Mouse (Mus musculus) midbrain, embryonic 10.5 days (tissue): ENCODE measurements around the gene Ch25h. TPM values are rescaled to one million over a fixed set of nuclear protein-coding genes. Genes with fewer than 3 reads are reported as not detected.

Experiments used
- DNase-seq: peaks from one replicate; pipeline ENCODE4 v3.0.0-alpha.2; 2017; ENCODE audit warnings: low spot score
- H3K27ac ChIP-seq: fragments of 300-500 bp; sonication (generic); replicated peaks from 2 replicates; pipeline ENCODE4 v1.5.1; 2016; ENCODE audit warnings: mild to moderate bottlenecking
- H3K27me3 ChIP-seq: fragments of 300-500 bp; sonication (generic); 2 replicates; pipeline ENCODE4 v1.6.1; 2016; ENCODE audit warnings: low read depth, mild to moderate bottlenecking; ENCODE audit not compliant: poor library complexity, severe bottlenecking
- H3K36me3 ChIP-seq: fragments of 300-500 bp; sonication (generic); 2 replicates; pipeline ENCODE4 v1.6.1; 2016; ENCODE audit warnings: mild to moderate bottlenecking, moderate library complexity
- H3K4me1 ChIP-seq: fragments of 300-500 bp; sonication (generic); 2 replicates; pipeline ENCODE4 v1.6.1; 2016
- H3K4me3 ChIP-seq: fragments of 300-500 bp; sonication (generic); 2 replicates; pipeline ENCODE4 v1.5.1; 2016; ENCODE audit warnings: mild to moderate bottlenecking, moderate library complexity
- H3K9me3 ChIP-seq: fragments of 300-500 bp; sonication (generic); replicated peaks from 2 replicates; pipeline ENCODE4 v1.6.1; 2016; ENCODE audit warnings: mild to moderate bottlenecking
- WGBS: fragments of 180-500 bp; shearing (Covaris S2); methylation state at CpG from one replicate; pipeline ENCODE4 v1.1.7; 2016; 5-methylcytosine and 5-hydroxymethylcytosine counted together
- polyA plus RNA-seq: library from polyadenylated mRNA; unstranded; fragments of >200 nt; fragmentation: Nextera tagmentation; extraction: Ambion mirVana; gene quantifications from 2 replicates; pipeline ENCODE4 v1.2.1, GENCODE M21; 2016

Ch25h gene
- 0.32 and 0.78 TPM in 2 replicates for polyA plus RNA-seq

- Histone ChIP-seq H3K27ac (peak within 1 kb of the TSS; percentile 63), H3K9me3 (no peaks in the 10 kb centered on the region), H3K4me3 (peak within 1 kb of the TSS; percentile 65), H3K4me1 (peaks cover 17% of the 10 kb centered on the region), H3K27me3 (peaks cover 69% of the 10 kb centered on the region), H3K36me3 (no peaks in the 10 kb centered on the region)
- peak; percentile 56 for DNase-seq
- 2% methylated on average over 35 of the region's 35 CpGs for WGBS
Measured at GRCm38 (mm10) chr19:34474991-34475971, at the start of gene Ch25h. TSS of gene Ch25h (minus strand) at chr19:34475164.

- H3K4me3 ChIP-seq: no peak overlapping the region
- no peak overlapping the region for H3K27ac ChIP-seq
- WGBS: 80% methylated on average over 9 of the region's 9 CpGs
- no peak for DNase-seq
- peaks cover 13% of the 10 kb centered on the region for H3K4me1 ChIP-seq
- no peaks in the 10 kb centered on the region for H3K9me3 ChIP-seq
- no peaks in the 10 kb centered on the region for H3K36me3 ChIP-seq
- H3K27me3 ChIP-seq: no peaks in the 10 kb centered on the region
Measured at GRCm38 (mm10) chr19:34524646-34525045, 49.7 kb upstream of the Ch25h start.

DNA sequence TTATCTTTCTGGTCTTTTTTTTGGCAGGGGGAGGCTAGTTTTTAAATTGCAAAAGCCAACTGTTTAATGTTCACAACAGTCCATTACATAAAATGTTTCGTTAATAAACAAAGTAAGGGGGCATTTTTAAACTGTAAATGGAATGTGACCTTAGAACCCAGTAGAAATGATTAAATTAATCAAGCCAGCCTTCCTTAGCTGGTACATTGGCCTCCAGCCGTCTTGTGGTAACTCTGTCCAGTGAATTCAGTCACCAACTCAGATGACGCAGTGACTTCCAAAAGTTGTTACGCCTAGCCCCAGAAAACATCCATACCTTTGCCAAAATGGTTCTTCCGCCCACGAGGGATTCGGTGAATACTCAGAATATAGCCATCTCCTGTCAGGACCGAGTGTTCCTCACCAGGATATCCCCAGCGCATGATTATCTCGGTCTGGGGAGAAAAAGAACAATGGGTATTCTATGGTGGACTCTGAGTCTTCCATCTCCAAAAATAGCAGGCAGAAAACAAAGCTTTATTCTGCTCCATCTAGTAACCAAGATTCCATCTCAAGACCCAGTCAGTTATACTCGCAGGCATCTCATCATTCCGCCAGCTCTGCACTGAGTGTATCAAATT, 48.3 kb upstream of the Ch25h start:
- Histone ChIP-seq H3K36me3 (peaks cover 12% of the 10 kb centered on the region; the same call in 1 of the 2 replicates), H3K27ac (no peak overlapping the region), H3K4me1 (peaks cover 13% of the 10 kb centered on the region), H3K9me3 (no peaks in the 10 kb centered on the region), H3K27me3 (no peaks in the 10 kb centered on the region), H3K4me3 (no peak overlapping the region)
- 88% methylated on average over 12 of the region's 12 CpGs for WGBS
- no peak for DNase-seq

- Histone ChIP-seq H3K9me3 (no peaks in the 10 kb centered on the region), H3K36me3 (peaks cover 13% of the 10 kb centered on the region; the same call in 1 of the 2 replicates), H3K27me3 (no peaks in the 10 kb centered on the region), H3K4me1 (peaks cover 11% of the 10 kb centered on the region), H3K27ac (no peak overlapping the region), H3K4me3 (no peak overlapping the region)
- no peak for DNase-seq
- WGBS: 84% methylated on average over 1 of the region's 1 CpGs
Measured at GRCm38 (mm10) chr19:34521978-34522377, 47.0 kb upstream of the Ch25h start.

DNA sequence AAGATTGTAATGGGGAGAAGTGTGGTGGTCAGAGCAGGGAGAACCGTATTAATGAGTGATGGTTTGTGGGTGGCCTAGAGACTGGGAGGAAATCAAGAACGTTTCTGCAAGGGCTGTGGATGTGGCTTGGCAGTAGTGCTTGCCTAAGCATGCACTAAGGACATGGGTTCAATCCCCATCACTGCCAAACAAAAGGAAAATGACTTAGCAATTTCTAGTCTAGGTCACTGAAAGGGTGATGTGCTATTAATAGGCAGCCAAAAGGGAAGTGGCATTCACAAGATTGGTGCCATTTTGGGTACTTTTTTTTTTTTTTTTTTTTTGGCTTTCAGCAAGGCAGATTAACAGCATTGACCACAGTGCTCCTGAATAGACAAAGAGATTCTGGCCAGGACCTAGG, 46.4 kb upstream of the Ch25h start:
- WGBS: 83% methylated on average over 2 of the region's 2 CpGs
- Histone ChIP-seq H3K27ac (no peak overlapping the region), H3K27me3 (no peaks in the 10 kb centered on the region), H3K4me1 (peaks cover 5% of the 10 kb centered on the region), H3K36me3 (peaks cover 13% of the 10 kb centered on the region; the same call in 1 of the 2 replicates), H3K4me3 (no peak overlapping the region), H3K9me3 (no peaks in the 10 kb centered on the region)
- no peak for DNase-seq

DNA sequence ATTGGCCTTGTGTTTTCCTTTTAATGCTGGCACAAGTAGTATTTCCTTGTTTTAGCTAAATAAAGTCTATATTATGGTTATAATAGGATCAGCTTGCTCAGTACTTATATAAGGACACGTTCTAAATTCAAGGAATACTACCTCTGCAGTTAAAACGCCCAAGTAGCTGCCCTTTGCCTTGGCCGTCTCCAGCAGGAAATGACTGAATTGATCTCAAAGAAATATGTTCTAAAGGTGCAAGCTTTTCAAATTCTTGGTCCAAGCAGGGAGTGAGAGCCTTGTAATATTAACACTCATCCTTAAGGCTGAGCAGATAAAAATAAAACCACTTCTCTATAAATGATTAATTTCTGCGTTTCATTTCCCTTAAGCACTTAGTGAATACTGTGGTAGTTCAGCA, 45.1 kb upstream of the Ch25h start:
- Histone ChIP-seq H3K4me3 (no peak overlapping the region), H3K36me3 (peaks cover 13% of the 10 kb centered on the region; the same call in 1 of the 2 replicates), H3K9me3 (no peaks in the 10 kb centered on the region), H3K27me3 (no peaks in the 10 kb centered on the region), H3K4me1 (no peaks in the 10 kb centered on the region), H3K27ac (no peak overlapping the region)
- WGBS: 89% methylated on average over 4 of the region's 4 CpGs
- DNase-seq: no peak

GRCm38 (mm10) chr19:34519646-34520045, 44.7 kb upstream of the Ch25h start:
- Histone ChIP-seq H3K27ac (no peak overlapping the region), H3K4me1 (no peaks in the 10 kb centered on the region), H3K9me3 (no peaks in the 10 kb centered on the region), H3K27me3 (no peaks in the 10 kb centered on the region), H3K36me3 (peaks cover 13% of the 10 kb centered on the region; the same call in 1 of the 2 replicates), H3K4me3 (no peak overlapping the region)
- WGBS: 89% methylated on average over 3 of the region's 3 CpGs
- DNase-seq: no peak

GRCm38 (mm10) chr19:34518786-34519185, 43.8 kb upstream of the Ch25h start:
- no peaks in the 10 kb centered on the region for H3K27me3 ChIP-seq
- no peak for DNase-seq
- no peak overlapping the region for H3K27ac ChIP-seq
- peaks cover 13% of the 10 kb centered on the region; the same call in 1 of the 2 replicates for H3K36me3 ChIP-seq
- 87% methylated on average over 3 of the region's 3 CpGs for WGBS
- H3K4me1 ChIP-seq: no peaks in the 10 kb centered on the region
- H3K9me3 ChIP-seq: no peaks in the 10 kb centered on the region
- H3K4me3 ChIP-seq: no peak overlapping the region

GRCm38 (mm10) chr19:34517812-34518594, 43.0 kb upstream of the Ch25h start:
- Histone ChIP-seq H3K9me3 (no peaks in the 10 kb centered on the region), H3K4me1 (no peaks in the 10 kb centered on the region), H3K4me3 (no peak overlapping the region), H3K36me3 (peaks cover 13% of the 10 kb centered on the region; the same call in 1 of the 2 replicates), H3K27ac (no peak overlapping the region), H3K27me3 (no peaks in the 10 kb centered on the region)
- 92% methylated on average over 13 of the region's 13 CpGs for WGBS
- DNase-seq: no peak

GRCm38 (mm10) chr19:34517197-34517596, 42.2 kb upstream of the Ch25h start:
- no peaks in the 10 kb centered on the region for H3K27me3 ChIP-seq
- no peaks in the 10 kb centered on the region for H3K4me1 ChIP-seq
- H3K27ac ChIP-seq: no peak overlapping the region
- H3K4me3 ChIP-seq: no peak overlapping the region
- peaks cover 13% of the 10 kb centered on the region; the same call in 1 of the 2 replicates for H3K36me3 ChIP-seq
- no peak for DNase-seq
- no peaks in the 10 kb centered on the region for H3K9me3 ChIP-seq
- WGBS: 86% methylated on average over 3 of the region's 3 CpGs

DNA sequence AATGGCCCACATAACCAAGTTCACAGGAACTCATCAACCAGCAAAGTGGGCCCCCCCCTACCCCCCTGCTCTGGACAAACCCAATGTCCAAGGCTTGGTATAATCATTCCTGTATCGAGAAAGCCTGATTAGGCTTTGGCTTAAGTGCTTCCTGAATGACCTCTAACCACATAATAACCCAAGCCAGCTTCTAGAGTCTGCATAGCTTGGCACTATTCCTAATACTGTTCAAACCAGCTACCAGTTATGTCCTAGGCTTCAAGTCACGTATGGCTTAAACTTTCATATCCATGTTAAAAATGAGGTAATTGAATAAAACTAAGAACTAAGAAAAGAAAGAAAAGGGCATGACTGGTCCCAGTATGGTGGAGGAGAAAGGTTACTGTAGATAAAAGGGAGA, 41.4 kb upstream of the Ch25h start:
- WGBS: 89% methylated on average over 2 of the region's 2 CpGs
- DNase-seq: no peak
- H3K36me3 ChIP-seq: peaks cover 13% of the 10 kb centered on the region; the same call in 1 of the 2 replicates

GRCm38 (mm10) chr19:34515681-34516080, 40.7 kb upstream of the Ch25h start:
- 80% methylated on average over 3 of the region's 3 CpGs for WGBS
- DNase-seq: no peak
- H3K36me3 ChIP-seq: peaks cover 13% of the 10 kb centered on the region; the same call in 1 of the 2 replicates
- H3K4me1 ChIP-seq: no peaks in the 10 kb centered on the region; the same call in 1 of the 2 replicates
- no peak overlapping the region for H3K27ac ChIP-seq
- no peaks in the 10 kb centered on the region for H3K9me3 ChIP-seq
- no peak overlapping the region for H3K4me3 ChIP-seq
- H3K27me3 ChIP-seq: no peaks in the 10 kb centered on the region

More for the DNA sequence above, 41.4 kb upstream of the Ch25h start:
- no peak overlapping the region for H3K27ac ChIP-seq
- H3K9me3 ChIP-seq: no peaks in the 10 kb centered on the region
- H3K4me3 ChIP-seq: no peak overlapping the region
- no peaks in the 10 kb centered on the region; the same call in 1 of the 2 replicates for H3K4me1 ChIP-seq
- H3K27me3 ChIP-seq: no peaks in the 10 kb centered on the region
